Comparison of ENCODE assay signal across 10 mouse cellular contexts in genomic region chr3:51327429-51327797, GRCm38 (mm10). TPM values are rescaled to one million over a fixed set of nuclear protein-coding genes. Genes with fewer than 3 reads are reported as not detected.
DNase-seq lines count a peak whose midpoint lies in the region; ATAC-seq and TF ChIP-seq lines count a peak whose summit lies in the region.
"Had no signal": no experiment of that assay in that cellular context is flagged by ENCODE, and none has a peak within 500 bp of the region (broad histone marks: within the 10 kb centered on the region; RNA-seq: fewer than 3 reads in every experiment).

No protein-coding gene starts in this region.

- peaks cover 2% of the 10 kb centered on the region; the same call in 1 of the 2 replicates for H3K9me3 ChIP-seq in lung, embryonic 16.5 days (ENCODE audit: control insufficient read depth, low read length)
- H3K9me3 ChIP-seq in embryonic facial prominence, embryonic 15.5 days (replicated peaks) = no peaks in the 10 kb centered on the region

- no peak for DNase-seq in gastrocnemius, adult 2 months
- DNase-seq in gastrocnemius, postnatal 14 days = no peak
- DNase-seq in lung, postnatal 10 days = no peak
- DNase-seq in layer of hippocampus, adult 9-10 months (ENCODE audit: low spot score) = no peak
- no peak for DNase-seq in left cerebral cortex, postnatal 4 days

- 88% methylated on average over 5 of the region's 5 CpGs for WGBS in lung, embryonic 16.5 days
- 93% methylated on average over 5 of the region's 5 CpGs for WGBS in embryonic facial prominence, embryonic 15.5 days

- H3K9ac ChIP-seq in lung, embryonic 16.5 days (ENCODE audit: low read length) = no peak overlapping the region
- no peak overlapping the region for H3K9ac ChIP-seq in embryonic facial prominence, embryonic 15.5 days
- H3K9ac ChIP-seq: heart, embryonic 12.5 days had no signal

- H3K27ac ChIP-seq in gastrocnemius, adult 2 months = peak overlapping the region; percentile 65
- H3K27ac ChIP-seq in lung, embryonic 16.5 days (ENCODE audit: low read length) = peak overlapping the region; percentile 14; the same call in 1 of the 2 replicates
- H3K27ac ChIP-seq in embryonic facial prominence, embryonic 15.5 days (replicated peaks) = peak overlapping the region; percentile 34; the same call in 1 of the 2 replicates

- peaks cover 5% of the 10 kb centered on the region for H3K36me3 ChIP-seq in lung, embryonic 16.5 days (ENCODE audit: control insufficient read depth, insufficient read depth, low read length)
- no peaks in the 10 kb centered on the region for H3K36me3 ChIP-seq in embryonic facial prominence, embryonic 15.5 days

- H3K4me2 ChIP-seq in lung, embryonic 16.5 days (ENCODE audit: low read depth, low read length) = no peak overlapping the region
- no peak overlapping the region for H3K4me2 ChIP-seq in embryonic facial prominence, embryonic 15.5 days (replicated peaks)
- H3K4me2 ChIP-seq: heart, embryonic 12.5 days had no signal

- no peaks in the 10 kb centered on the region for H3K27me3 ChIP-seq in lung, embryonic 16.5 days (ENCODE audit: control insufficient read depth, insufficient read depth, low read depth, low read length)
- H3K27me3 ChIP-seq in embryonic facial prominence, embryonic 15.5 days = no peaks in the 10 kb centered on the region
- H3K27me3 ChIP-seq: CH12.LX; heart, embryonic 12.5 days had no signal

- peak overlapping the region; percentile 41 for H3K4me3 ChIP-seq in gastrocnemius, adult 2 months
- H3K4me3 ChIP-seq in lung, embryonic 16.5 days (ENCODE audit: low read length) = no peak overlapping the region
- H3K4me3 ChIP-seq in embryonic facial prominence, embryonic 15.5 days (replicated peaks) = no peak overlapping the region
- H3K4me3 ChIP-seq: heart, embryonic 12.5 days had no signal

- H3K4me1 ChIP-seq in lung, embryonic 16.5 days (replicated peaks; ENCODE audit: control insufficient read depth, insufficient read depth, low read length) = 0 out of 2 replicates have a peak, but pooled peaks cover 2% of the 10 kb centered on the region
- H3K4me1 ChIP-seq in embryonic facial prominence, embryonic 15.5 days = no peaks in the 10 kb centered on the region

- intact Hi-C loops in gastrocnemius, adult 2 months (cut with DNase I) = no loop called here
- intact Hi-C loops in gastrocnemius, postnatal 14 days (cut with DNase I; ENCODE audit: low total_unique reads) = no loop called here
- intact Hi-C loops in left cerebral cortex, postnatal 4 days (cut with DNase I) = no loop called here

- peak; percentile 37; the same call in 1 of the 2 replicates for ATAC-seq in lung, embryonic 16.5 days (ENCODE audit: low read depth)
- no peak for ATAC-seq in embryonic facial prominence, embryonic 15.5 days (ENCODE audit: insufficient number of reproducible peaks, low FRiP score, low TSS enrichment, low read depth)
- ATAC-seq in neutrophil, adult 5-6 weeks (ENCODE audit: extremely low read depth, insufficient number of reproducible peaks, low FRiP score, poor library complexity, severe bottlenecking) = peak; percentile 44; the same call in 1 of the 2 replicates

- peak; percentile 43 for TF ChIP-seq CTCF in gastrocnemius, adult 2 months (IDR thresholded peaks at IDR 0.05)

RNA-seq across cellular contexts. Expression of gene Elf2, which starts 13.1 kb away (rescaled TPM):
- total RNA-seq in gastrocnemius, adult 2 months (2021) = 10 to 100 TPM; 50.7 to 53.2 TPM
- total RNA-seq in gastrocnemius, postnatal 14 days (2021) = 10 to 100 TPM; 43.5 to 43.6 TPM
- polyA plus RNA-seq in lung, embryonic 16.5 days (2015; fragmentation: Nextera tagmentation; extraction: Ambion mirVana) = 68.4 and 74.5 TPM in 2 replicates
- 60.8 and 71.0 TPM in 2 replicates for polyA plus RNA-seq in embryonic facial prominence, embryonic 15.5 days (2015; fragmentation: Nextera tagmentation; extraction: Ambion mirVana)
- 173 and 175 TPM in 2 replicates for total RNA-seq in neutrophil, adult 5-6 weeks (2017)
- 10 to 100 TPM; 37.1 to 42.6 TPM for total RNA-seq in left cerebral cortex, postnatal 4 days (2021)

Comparison
In these comparisons a context has a peak if more than half of its experiments do, and no peak if none do; other contexts are left out.
1. H3K27ac ChIP-seq: peak in every context shown above with its lines; median percentile 65 in gastrocnemius, adult 2 months; 34 in embryonic facial prominence, embryonic 15.5 days; 14 in lung, embryonic 16.5 days.